Mouse (Mus musculus): ENCODE measurements around the gene Sycn. TPM values are rescaled to one million over a fixed set of nuclear protein-coding genes. Genes with fewer than 3 reads are reported as not detected.
"Not testable (repeated sequence)": the region's sequence is repeated elsewhere in the genome, so short reads cannot be mapped to it uniquely, and the experiment has no call there.

Sycn gene
- total RNA-seq (2015; ENCODE audit: low replicate concordance) (not detected in 2 replicates), total RNA-seq (2017; ENCODE audit: low replicate concordance) (not detected in 2 replicates)

DNA sequence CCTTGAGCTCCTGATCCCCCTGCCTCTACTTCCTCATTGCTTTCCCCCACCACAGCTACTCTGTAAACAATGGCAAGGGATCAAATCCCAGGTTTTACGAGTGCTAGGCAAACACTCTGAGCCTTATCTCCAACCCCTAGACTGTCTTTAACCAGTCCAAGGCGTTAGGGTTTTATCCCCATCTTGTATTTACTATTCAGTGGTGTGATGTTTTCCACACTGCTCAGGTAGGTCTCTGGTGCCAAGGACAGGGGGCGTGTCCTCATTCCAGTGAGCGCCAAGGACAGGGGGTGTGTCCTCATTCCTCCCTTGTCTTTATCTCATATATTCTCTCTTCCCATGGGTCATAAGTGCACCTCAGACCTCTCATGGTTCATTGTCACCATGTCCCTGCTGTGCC, at the start of gene Sycn:
Gene Sycn, plus strand, starts transcription at position 360 of the 400 bp plus-strand sequence.
- no peak for ATAC-seq (replicated peaks; ENCODE audit: low FRiP score, poor library complexity, severe bottlenecking)

- ATAC-seq (replicated peaks; ENCODE audit: low FRiP score, poor library complexity, severe bottlenecking): no peak
Measured at GRCm38 (mm10) chr7:28490903-28491302, 49.8 kb upstream of the Sycn start.

DNA sequence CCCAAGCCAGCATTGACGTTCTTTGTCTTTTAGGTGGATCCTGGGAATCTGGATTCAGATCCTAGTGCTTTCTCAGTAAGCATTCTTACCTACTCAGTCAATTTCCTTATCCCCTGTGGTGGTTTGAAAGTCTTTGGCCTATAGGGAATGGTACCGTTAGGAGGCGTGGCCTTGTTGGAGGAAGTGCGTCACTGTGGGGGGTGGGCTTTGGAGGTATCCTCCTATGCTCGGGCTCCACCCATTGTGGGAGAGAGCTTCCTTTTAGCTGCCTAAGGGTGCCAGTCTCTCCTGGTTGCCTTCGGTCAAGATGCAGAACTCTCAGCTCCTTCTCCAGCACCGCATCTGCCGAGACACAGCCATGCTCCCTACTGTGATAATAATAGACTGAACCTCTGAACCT, 48.4 kb upstream of the Sycn start:
- ATAC-seq (replicated peaks; ENCODE audit: low FRiP score, poor library complexity, severe bottlenecking): no peak

- ATAC-seq (replicated peaks; ENCODE audit: low FRiP score, poor library complexity, severe bottlenecking): no peak
Measured at GRCm38 (mm10) chr7:28495426-28495825, 45.3 kb upstream of the Sycn start.

DNA sequence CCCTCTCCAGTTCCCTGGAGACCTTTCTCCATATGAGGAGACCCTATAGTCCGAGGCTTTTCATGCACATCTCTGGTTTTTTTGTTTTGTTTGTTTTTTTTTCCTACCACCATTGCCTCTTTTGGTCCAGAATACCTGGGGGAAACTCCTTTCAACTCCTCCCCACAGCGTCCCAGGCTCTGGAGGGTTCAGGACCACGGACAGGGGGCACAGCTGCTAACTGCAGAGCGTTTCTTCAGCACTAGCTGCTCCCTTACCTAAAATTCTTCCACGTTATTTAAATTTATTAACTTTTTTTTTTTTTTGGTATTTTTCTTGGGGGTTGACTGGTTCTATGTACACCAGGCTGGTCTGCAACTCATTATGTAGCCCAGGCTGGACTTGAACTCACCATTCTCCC, 35.1 kb upstream of the Sycn start:
- no peak for ATAC-seq (replicated peaks; ENCODE audit: low FRiP score, poor library complexity, severe bottlenecking)

GRCm38 (mm10) chr7:28509121-28509520, 31.6 kb upstream of the Sycn start:
- 0 out of 2 replicates have a peak, but pooled peaks have one; percentile 8 for ATAC-seq (replicated peaks; ENCODE audit: low FRiP score, poor library complexity, severe bottlenecking)

- ATAC-seq (replicated peaks; ENCODE audit: low FRiP score, poor library complexity, severe bottlenecking): not testable (repeated sequence)
Measured at GRCm38 (mm10) chr7:28510405-28510974, 30.2 kb upstream of the Sycn start, which contains the start of gene Ifnl2. Ifnl2 (minus strand) TSS chr7:28510455.

- ATAC-seq (replicated peaks; ENCODE audit: low FRiP score, poor library complexity, severe bottlenecking): no peak
Measured at GRCm38 (mm10) chr7:28511441-28511840, 29.2 kb upstream of the Sycn start.

- not testable (repeated sequence) for ATAC-seq (replicated peaks; ENCODE audit: low FRiP score, poor library complexity, severe bottlenecking)
Measured at GRCm38 (mm10) chr7:28522536-28522935, 18.1 kb upstream of the Sycn start, which contains the start of gene Ifnl3. Ifnl3 (plus strand) TSS chr7:28522836.

GRCm38 (mm10) chr7:28527922-28528719, 12.6 kb upstream of the Sycn start:
- ATAC-seq (replicated peaks; ENCODE audit: low FRiP score, poor library complexity, severe bottlenecking): peak; percentile 89

GRCm38 (mm10) chr7:28532005-28532404, 8.7 kb upstream of the Sycn start:
- ATAC-seq (replicated peaks; ENCODE audit: low FRiP score, poor library complexity, severe bottlenecking): no peak

- not testable (repeated sequence) for ATAC-seq (replicated peaks; ENCODE audit: low FRiP score, poor library complexity, severe bottlenecking)
Measured at GRCm38 (mm10) chr7:28538886-28539285, 1.8 kb upstream of the Sycn start.

DNA sequence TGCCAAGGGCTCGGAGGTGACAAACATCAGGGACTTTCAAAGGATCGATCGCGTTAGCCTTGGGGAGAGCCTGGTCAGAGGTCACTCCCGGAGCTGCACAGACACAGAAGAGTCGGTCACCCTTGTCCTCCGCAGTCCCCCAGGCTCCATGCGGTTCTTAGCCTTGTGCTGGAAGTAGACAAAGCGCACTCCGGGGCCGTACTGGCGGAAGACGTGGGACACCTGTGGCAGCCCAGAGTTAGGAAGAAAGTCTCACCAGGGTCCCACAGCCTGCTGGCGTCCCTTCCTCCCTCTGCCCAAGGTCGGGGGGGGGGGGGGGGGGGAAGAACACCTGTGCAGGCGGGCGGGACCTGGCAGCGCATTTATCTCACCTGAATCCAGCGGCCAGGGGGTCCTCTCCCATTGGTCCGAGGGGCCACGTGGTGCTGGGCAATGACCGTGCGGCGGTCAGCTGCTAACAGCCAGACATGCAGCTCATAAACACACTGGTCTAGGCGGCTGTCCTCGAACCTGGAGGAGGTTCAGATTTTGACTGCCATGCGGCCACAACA, 3.4 kb downstream of the Sycn start:
- no peak for ATAC-seq (replicated peaks; ENCODE audit: low FRiP score, poor library complexity, severe bottlenecking)

- no peak; the same call in 1 of the 2 replicates for ATAC-seq (replicated peaks; ENCODE audit: low FRiP score, poor library complexity, severe bottlenecking)
Measured at GRCm38 (mm10) chr7:28545048-28545890, 4.6 kb downstream of the Sycn start.

GRCm38 (mm10) chr7:28545891-28546210, 5.2 kb downstream of the Sycn start:
- no peak for ATAC-seq (replicated peaks; ENCODE audit: low FRiP score, poor library complexity, severe bottlenecking)

- ATAC-seq (replicated peaks; ENCODE audit: low FRiP score, poor library complexity, severe bottlenecking): no peak
Measured at GRCm38 (mm10) chr7:28546649-28547048, 6.0 kb downstream of the Sycn start.

DNA sequence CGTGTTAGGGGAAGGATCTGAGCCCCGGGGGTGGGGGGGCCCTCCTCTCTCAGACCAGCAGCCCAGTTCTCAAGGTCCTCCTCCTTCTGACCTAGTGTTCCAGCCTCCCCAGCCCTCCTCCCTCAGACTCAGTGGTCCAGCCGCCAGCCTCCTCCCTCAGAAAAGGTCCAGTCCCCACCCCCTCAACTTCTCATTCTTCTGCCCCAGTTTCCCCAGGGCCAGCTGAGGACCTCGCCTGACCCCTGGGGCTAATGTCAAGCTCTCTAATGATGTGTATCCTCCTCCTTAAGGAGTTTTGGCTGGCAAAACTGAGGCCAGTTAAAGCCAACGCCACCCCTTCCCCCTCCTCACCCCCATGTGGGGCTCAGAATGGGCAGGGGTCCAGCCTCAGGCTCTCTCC, 6.5 kb downstream of the Sycn start, which contains the start of gene Nccrp1:
Gene Nccrp1, minus strand, starts transcription at position 101 of the 400 bp plus-strand sequence.
- ATAC-seq (replicated peaks; ENCODE audit: low FRiP score, poor library complexity, severe bottlenecking): no peak

GRCm38 (mm10) chr7:28547628-28548027, 6.9 kb downstream of the Sycn start:
- ATAC-seq (replicated peaks; ENCODE audit: low FRiP score, poor library complexity, severe bottlenecking): no peak

DNA sequence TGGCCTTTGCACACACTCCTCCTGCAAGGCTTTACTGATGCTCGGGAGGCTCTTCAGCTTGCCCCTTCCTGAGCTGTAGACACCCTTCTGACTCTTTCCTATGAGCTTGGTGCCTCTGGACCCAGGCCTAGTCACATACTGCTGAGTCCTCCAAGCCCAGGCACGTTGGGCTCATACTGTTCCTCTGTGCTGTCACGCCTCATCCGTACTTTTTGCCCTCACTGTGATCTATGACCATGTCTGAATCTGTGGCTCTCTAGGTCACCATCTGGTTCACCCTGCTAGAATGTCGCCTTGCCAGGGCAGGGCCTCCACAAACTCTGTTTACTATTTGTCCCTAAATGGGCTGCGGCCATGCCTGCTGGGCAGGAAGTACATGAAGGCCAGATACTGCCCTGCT, 12.4 kb downstream of the Sycn start:
- no peak for ATAC-seq (replicated peaks; ENCODE audit: low FRiP score, poor library complexity, severe bottlenecking)

DNA sequence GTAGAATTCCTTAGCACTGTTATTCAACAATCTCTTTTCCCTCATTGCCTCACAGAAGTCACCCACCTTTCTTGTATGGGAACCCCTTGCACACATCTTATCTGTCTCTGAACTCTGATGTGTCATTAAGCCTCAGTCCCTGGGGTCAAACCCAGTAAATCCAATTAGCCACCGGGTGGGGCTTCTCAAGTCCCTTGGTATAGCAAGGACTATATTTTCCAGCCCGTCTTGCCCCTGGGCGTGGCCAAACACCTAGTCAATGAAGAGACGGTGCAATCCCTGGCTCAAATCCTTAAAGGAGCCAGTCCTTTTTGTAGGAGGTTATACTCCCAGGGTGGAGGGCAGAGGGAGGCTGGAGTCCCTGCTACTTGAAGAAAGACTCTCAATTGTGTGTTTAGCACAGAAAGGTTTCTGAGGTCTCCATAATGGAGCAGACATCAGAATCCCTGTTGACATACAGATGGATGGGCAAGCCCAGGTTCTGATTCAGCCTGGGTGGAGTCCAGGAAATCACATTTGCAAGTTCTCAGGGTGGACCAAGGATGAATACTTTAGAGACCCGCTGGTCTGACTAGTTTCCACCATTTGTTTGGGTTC, 15.4 kb downstream of the Sycn start:
- ATAC-seq (replicated peaks; ENCODE audit: low FRiP score, poor library complexity, severe bottlenecking): no peak

All from erythroblast, adult 5-6 weeks (primary cell).